Mouse (Mus musculus) left cerebral cortex, postnatal 14 days (tissue): ENCODE results near the gene Cep164. TPM values are rescaled to one million over a fixed set of nuclear protein-coding genes. Genes with fewer than 3 reads are reported as not detected.

ENCODE experiments used
- DNase-seq, 2 experiments: peaks; one replicate each; pipeline ENCODE4 v3.0.0; 2021 to 2022; ENCODE audit warnings: low spot score in 2 of 2, mixed read lengths in 1 of 2
- intact Hi-C: fragments of 180-260 bp; cut with DNase I; formaldehyde crosslinking; loops from one replicate; pipeline ENCODE4 v1.15.1; 2025
- total RNA-seq, 2 experiments: library from RNA; stranded (reverse); gene quantifications; 2 replicates each; pipeline ENCODE4 v1.2.3; 2021

The Cep164 gene
- total RNA-seq, 2 experiments from 2014 or later: 15.0 to 15.4 TPM

DNA sequence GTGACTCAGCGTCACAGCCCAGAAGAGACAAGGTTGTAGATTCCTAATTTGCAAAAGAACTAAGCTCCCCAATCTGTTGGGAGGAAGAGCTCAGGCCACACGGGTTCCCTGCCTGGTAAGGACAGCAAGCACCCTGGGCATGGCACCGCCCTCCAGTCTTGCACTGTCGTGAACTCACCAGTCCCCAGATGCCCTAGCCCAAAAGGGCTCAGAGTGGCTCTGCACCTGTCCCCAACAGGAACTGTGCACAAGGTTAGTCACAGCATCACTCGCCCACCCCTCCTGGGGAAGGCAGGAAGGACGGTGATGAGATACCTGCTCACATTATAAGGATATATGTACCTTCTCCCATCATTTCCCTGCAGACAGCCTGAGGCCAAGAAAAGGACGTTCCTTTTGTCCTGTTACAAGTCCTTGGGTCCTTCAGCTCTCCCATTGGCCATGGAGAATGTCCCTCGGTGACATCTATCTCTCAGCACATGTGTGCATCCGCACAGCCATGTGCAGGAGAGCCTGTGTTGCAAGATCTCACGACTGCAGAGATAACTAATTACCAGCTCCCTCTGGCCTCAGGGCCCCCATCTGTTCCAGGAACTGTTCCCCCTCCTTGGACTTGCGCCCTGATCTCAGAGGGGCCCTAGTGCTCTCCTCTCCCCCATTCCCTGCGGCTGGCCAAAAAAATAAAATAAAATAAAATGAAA, 89.3 kb downstream of the Cep164 start:
- intact Hi-C loops: no loop called here
- DNase-seq: peak in 1 of 2 experiments; percentile 21

GRCm38 (mm10) chr9:45733246-45733645, 95.2 kb downstream of the Cep164 start:
- intact Hi-C loops: no loop called here
- DNase-seq: no peak

- intact Hi-C loops: no loop called here
- DNase-seq: no peak
These were observed 96.6 kb downstream of the Cep164 start for GRCm38 (mm10) chr9:45731851-45732250.

DNA sequence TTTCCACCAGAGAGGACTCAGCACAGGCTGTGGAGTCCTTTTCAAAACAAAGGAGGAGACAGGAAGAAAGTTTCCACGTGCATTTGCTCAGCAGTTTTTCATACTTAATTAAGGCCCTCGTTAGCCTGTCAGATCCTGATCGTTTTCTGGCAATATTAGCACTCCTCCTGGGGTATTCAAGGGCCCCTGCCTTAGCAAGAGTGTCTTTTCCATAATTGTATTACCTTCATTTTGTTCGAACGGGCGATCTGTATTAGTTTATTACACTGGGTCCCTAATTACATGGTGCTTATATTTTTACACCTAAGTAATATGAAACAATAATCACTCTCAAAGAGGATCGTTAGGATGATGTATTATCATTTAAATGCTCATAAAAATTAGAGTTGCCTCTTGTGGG, 108.5 kb downstream of the Cep164 start:
- intact Hi-C loops: no loop called here
- DNase-seq: no peak

Other genes with a start within 250 kb of the Cep164 start
- gene Bace1, start 9.9 kb upstream of the Cep164 start, total RNA-seq: 100 to 1,000 TPM; 108 to 111 TPM
- gene Pcsk7, start 77.8 kb upstream of the Cep164 start, total RNA-seq: 10 to 100 TPM; 19.7 to 20.3 TPM
- gene Rnf214, start 78.2 kb upstream of the Cep164 start, total RNA-seq: 10 to 100 TPM; 74.5 to 75.5 TPM
- 10 to 100 TPM; 13.1 to 16.2 TPM for gene Tagln, start 107.4 kb upstream of the Cep164 start, total RNA-seq
- gene Sidt2, start 126.6 kb upstream of the Cep164 start, total RNA-seq: 100 to 1,000 TPM; 112 to 116 TPM
- gene Pafah1b2, start 184.0 kb upstream of the Cep164 start, total RNA-seq: 100 to 1,000 TPM; 212 to 230 TPM
- 100 to 1,000 TPM in 1 of 2 experiments, 10 to 100 TPM in 1; 95.0 to 103 TPM for gene Sik3, start 184.1 kb upstream of the Cep164 start, total RNA-seq